Mouse (Mus musculus) large intestine, adult 2 months (tissue): ENCODE measurements around the gene Olfr934. TPM values are rescaled to one million over a fixed set of nuclear protein-coding genes. Genes with fewer than 3 reads are reported as not detected.

Experiments used
- DNase-seq: peaks from one replicate; pipeline ENCODE4 v3.0.0-alpha.2; 2012; ENCODE audit warnings: low read depth, low spot score
- WGBS: fragments of 180-500 bp; shearing (Covaris S2); methylation state at CpG from one replicate; pipeline ENCODE4 v1.1.7; 2018; 5-methylcytosine and 5-hydroxymethylcytosine counted together
- polyA plus RNA-seq: library from polyadenylated mRNA; depleted of rRNA; stranded (reverse); fragments of >200 nt; gene quantifications from 2 replicates; pipeline ENCODE4 v1.2.3, GENCODE M21; 2012; rRNA removed

Olfr934 gene
- polyA plus RNA-seq: not detected in 2 replicates

DNA sequence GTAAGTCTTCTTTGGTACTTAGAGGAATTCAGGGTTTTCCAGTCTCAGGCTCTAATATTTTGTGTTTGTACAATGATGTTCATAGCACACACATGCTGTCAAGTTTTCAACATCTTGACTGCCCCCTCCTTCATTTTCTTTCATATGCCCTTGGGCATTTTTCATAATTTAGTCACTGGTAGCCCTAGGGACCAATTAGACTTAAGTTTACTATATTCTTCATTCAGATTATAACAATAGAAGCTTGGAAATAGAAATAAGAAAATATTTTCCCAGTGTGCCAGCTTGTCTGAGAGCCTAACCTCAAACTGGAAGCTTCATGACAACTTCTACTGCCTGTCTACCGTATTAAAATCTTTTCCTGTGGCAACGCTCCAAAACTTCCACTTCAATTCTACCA lies at the start of gene Olfr934:
Gene Olfr934 (minus strand): TSS at position 101 of the 400 bp plus-strand sequence.
- 84% methylated on average over 2 of the region's 2 CpGs for WGBS
- DNase-seq: no peak

GRCm38 (mm10) chr9:39023277-39023676 lies 35.2 kb upstream of the Olfr934 start, which contains the start of gene Olfr146:
Gene Olfr146 (minus strand): TSS chr9:39023377.
- 70% methylated on average over 1 of the region's 1 CpGs for WGBS
- no peak for DNase-seq

- DNase-seq: no peak
- 62% methylated on average over 2 of the region's 2 CpGs for WGBS
Measured at GRCm38 (mm10) chr9:38999583-38999982, 11.5 kb upstream of the Olfr934 start, which contains the start of gene Olfr935. Gene Olfr935 (minus strand): TSS chr9:38999683.

- WGBS: 70% methylated on average over 4 of the region's 4 CpGs
- no peak for DNase-seq
Measured at GRCm38 (mm10) chr9:38972013-38972412, 16.1 kb downstream of the Olfr934 start, which contains the start of gene Olfr933. Gene Olfr933 (plus strand): TSS chr9:38972313.

DNA sequence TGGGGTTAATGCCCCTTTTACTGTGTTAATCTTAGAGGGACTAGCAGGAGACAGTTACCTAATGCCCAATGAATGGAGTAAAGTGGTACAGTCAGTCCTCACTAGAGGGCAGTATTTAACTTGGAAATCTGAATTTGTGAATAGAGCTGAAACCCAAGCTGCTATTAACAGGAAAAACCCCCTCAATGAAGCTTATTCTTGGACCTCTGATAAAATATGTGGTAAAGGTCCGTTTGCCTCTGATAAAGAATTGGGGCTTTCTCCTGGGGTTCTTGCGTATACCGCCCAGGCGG lies 34.0 kb downstream of the Olfr934 start:
- no peak for DNase-seq

GRCm38 (mm10) chr9:38953401-38954123 lies 34.6 kb downstream of the Olfr934 start:
- no peak for DNase-seq
- 41% methylated on average over 7 of the region's 7 CpGs for WGBS

More for the DNA sequence above, 34.0 kb downstream of the Olfr934 start:
- whole genome bisulfite sequencing: 83% methylated on average over 4 of the region's 4 CpGs

Other genes with a start within 250 kb of the Olfr934 start
- gene Olfr920, start 236.0 kb downstream of the Olfr934 start, polyA plus RNA-seq: 0.06 and 0.15 TPM in 2 replicates
- gene Olfr921, start 215.2 kb downstream of the Olfr934 start, polyA plus RNA-seq: not detected in 2 replicates
- not detected in 2 replicates for gene Olfr922, start 173.7 kb downstream of the Olfr934 start, polyA plus RNA-seq
- gene Olfr923, start 161.8 kb downstream of the Olfr934 start, polyA plus RNA-seq: not detected in 2 replicates
- gene Olfr924, start 143.9 kb downstream of the Olfr934 start, polyA plus RNA-seq: not detected in 2 replicates
- gene Olfr26, start 133.3 kb downstream of the Olfr934 start, polyA plus RNA-seq: not detected in 2 replicates
- gene Olfr926, start 111.2 kb downstream of the Olfr934 start, polyA plus RNA-seq: not detected in 2 replicates
- gene Olfr930, start 58.5 kb downstream of the Olfr934 start, polyA plus RNA-seq: not detected in 2 replicates
- gene Olfr933, start 16.0 kb downstream of the Olfr934 start, polyA plus RNA-seq: not detected in 2 replicates
- gene Olfr935, start 11.4 kb upstream of the Olfr934 start, polyA plus RNA-seq: not detected in 2 replicates
- not detected in 2 replicates for gene Olfr146, start 35.1 kb upstream of the Olfr934 start, polyA plus RNA-seq
- gene Olfr937, start 76.6 kb upstream of the Olfr934 start, polyA plus RNA-seq: not detected in 2 replicates
- gene Olfr938, start 90.6 kb upstream of the Olfr934 start, polyA plus RNA-seq: not detected in 2 replicates
- gene Olfr27, start 139.8 kb upstream of the Olfr934 start, polyA plus RNA-seq: not detected in 2 replicates
- not detected in 2 replicates for gene Olfr943, start 178.0 kb upstream of the Olfr934 start, polyA plus RNA-seq
- gene Olfr944, start 213.6 kb upstream of the Olfr934 start, polyA plus RNA-seq: not detected in 2 replicates